Mouse (Mus musculus) small intestine, adult 2 months (tissue): ENCODE data around the gene Cacna1b.

ENCODE experiments used
- CTCF ChIP-seq: fragments of 200-500 bp; IDR thresholded peaks from 2 replicates; pipeline ENCODE4 v1.5.1; 2012; ENCODE audit warnings: low read depth, mild to moderate bottlenecking, control low read depth, inconsistent platforms, low read length, moderate library complexity, mixed read lengths; ENCODE audit not compliant: insufficient replicate concordance, insufficient read length; ENCODE audit errors: extremely low read depth
- POLR2A ChIP-seq: fragments of 200-500 bp; IDR thresholded peaks from 2 replicates; pipeline ENCODE4 v1.6.1; 2012; ENCODE audit warnings: low read depth, mild to moderate bottlenecking, control low read depth, inconsistent platforms, low read length, moderate library complexity

DNA sequence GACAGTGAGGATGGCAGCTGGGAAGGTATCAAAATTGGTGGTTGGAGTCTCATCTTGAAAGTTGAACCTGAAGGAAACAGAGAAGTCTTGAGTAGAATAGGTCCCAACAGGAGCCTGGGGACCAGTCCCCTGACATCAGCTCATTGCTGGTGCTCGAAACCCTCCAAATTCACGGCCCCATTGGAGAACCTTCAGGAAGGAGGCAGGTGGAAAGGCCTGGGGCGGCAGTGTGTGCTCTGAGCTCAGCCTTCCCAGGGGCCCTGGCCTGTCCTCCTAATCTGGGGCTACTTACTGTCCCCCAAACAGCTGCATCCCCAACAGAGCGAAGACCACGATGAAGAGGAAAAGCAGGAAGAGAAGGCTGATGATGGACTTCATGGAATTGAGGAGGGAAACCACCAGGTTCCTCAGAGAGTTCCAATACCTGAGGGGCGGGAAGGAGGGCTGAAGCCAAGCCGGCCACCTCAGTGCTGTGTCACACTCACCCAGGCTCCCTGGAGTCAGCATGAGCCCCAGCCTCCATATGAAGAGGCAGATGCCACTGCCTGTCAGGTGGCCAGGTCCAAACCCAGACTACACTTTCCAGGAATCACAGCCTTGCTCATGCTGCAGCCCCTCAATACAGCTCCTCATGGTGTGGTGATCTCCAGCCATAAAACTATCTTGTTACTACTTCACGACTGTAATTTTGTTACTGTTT lies 65.5 kb downstream of the Cacna1b start:
- TF ChIP-seq CTCF, result no peak
- TF ChIP-seq POLR2A, result no peak
